Mouse (Mus musculus) ovary, adult 10 weeks (tissue): Measurements from ENCODE around the gene Tceal8. TPM values are rescaled to one million over a fixed set of nuclear protein-coding genes. Genes with fewer than 3 reads are reported as not detected.

Source experiments
- polyA plus RNA-seq: library from polyadenylated mRNA; stranded (reverse); fragments of 350-450 nt; fragmentation: Illumina TruSeq; extraction: RNeasy Lipid Tissue Mini Kit (QIAGEN cat#74804); gene quantifications from one replicate; pipeline ENCODE4 v1.2.3, GENCODE M21; 2014

The Tceal8 gene
- 404 TPM for polyA plus RNA-seq

GRCm38 (mm10) chrX:136172118-136172551 is at the start of gene Tceal8:
Tceal8 (minus strand) TSS chrX:136172342.

GRCm38 (mm10) chrX:136214729-136215677 is 42.9 kb upstream of the Tceal8 start, which contains the start of the genes Tceal7 and Bex1:
Tceal7 (plus strand) TSS chrX:136214779.
Bex1 (minus strand) TSS chrX:136215513.

GRCm38 (mm10) chrX:136203664-136204066 is 31.5 kb upstream of the Tceal8 start, which contains the start of gene Tceal5:
Tceal5 (minus strand) TSS chrX:136203876.

DNA sequence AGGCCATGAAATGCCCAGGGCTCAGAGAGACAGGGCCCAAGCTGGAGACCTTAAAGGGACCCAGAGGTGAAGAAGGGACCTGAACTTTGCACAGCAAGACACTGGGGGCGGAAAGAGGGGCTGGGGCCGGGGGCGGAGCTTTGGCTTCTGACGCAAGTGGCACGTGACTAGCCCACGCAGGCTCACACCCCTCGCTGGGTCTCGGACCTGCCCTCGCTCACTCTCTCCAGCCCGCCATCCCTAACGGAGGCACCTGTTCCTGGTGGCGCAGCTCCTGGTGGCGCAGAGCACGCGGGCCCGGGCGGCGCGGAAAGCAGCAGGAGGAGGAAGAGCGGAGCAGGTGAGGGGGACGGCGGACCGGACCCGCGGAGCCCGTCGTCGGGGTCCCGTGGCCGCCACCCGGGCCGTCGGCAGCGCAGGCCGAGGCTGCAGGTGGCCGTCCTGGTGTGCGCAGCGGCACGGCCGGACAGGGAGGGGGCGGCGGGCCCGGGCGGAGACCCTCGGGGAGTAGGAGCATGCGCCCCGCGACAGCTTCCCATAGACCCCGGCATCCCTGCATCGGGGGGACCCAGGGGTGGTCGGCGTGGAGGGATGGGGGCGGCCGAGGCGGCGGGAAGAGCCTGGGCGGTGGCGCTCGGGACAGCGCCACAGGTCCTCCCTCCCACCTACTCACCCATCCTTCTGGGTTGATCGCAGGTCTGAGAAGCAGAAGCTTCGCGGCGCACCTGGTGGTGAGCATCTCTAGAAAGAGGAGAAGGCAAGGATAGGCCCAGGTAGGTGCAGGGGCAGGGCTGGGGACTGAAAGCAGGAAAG is 33.1 kb downstream of the Tceal8 start, which contains the start of gene Bex4:
Gene Bex4 (plus strand): TSS at position 170 of the 813 bp plus-strand sequence.

Other genes starting within 250 kb of the Tceal8 start
- 390 TPM for gene Arxes2, start 178.5 kb downstream of the Tceal8 start, polyA plus RNA-seq
- 21.4 TPM for gene Arxes1, start 139.0 kb downstream of the Tceal8 start, polyA plus RNA-seq
- gene Bex2, start 104.1 kb downstream of the Tceal8 start, polyA plus RNA-seq, result 5.5 TPM
- 1.4 TPM for gene Nxf3, start 87.1 kb downstream of the Tceal8 start, polyA plus RNA-seq
- 419 TPM for gene Bex4, start 33.3 kb downstream of the Tceal8 start, polyA plus RNA-seq
- gene Tceal5, start 31.5 kb upstream of the Tceal8 start, polyA plus RNA-seq, result 3.9 TPM
- 0.86 TPM for gene Tceal7, start 42.4 kb upstream of the Tceal8 start, polyA plus RNA-seq
- 21.6 TPM for gene Bex1, start 43.2 kb upstream of the Tceal8 start, polyA plus RNA-seq
- 3,793 TPM for gene Tceal9, start 72.7 kb upstream of the Tceal8 start, polyA plus RNA-seq
- 67.7 TPM for gene Bex3, start 97.9 kb upstream of the Tceal8 start, polyA plus RNA-seq